Mouse (Mus musculus): ENCODE data around the gene Ptprr. TPM values are rescaled to one million over a fixed set of nuclear protein-coding genes. Genes with fewer than 3 reads are reported as not detected.

Ptprr gene
- polyA plus RNA-seq, 1 experiment from 2014 or later, result 2.2 TPM

DNA sequence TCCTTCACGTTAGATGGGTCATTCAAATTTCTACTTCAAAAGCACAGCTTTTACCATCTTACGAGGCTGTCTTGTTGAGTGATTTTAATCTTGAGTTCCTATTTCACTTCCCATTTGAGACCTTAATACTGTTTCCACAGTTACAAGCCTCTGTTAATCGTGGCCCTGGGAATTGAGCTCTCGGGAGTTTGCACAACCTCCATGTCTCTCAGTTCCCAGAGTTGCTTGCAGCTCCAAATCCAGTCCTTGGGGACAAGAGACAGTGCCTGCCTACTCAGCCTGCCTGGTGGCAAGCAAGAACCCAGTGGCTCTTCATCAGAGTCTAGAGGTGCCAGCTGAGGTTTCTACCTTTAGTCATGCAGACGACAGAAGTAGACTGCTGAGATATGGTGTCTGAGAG is 136.7 kb downstream of the Ptprr start:
- TF ChIP-seq CTCF (IDR thresholded peaks at IDR 0.05; ENCODE audit: low read depth), result no peak
- Histone ChIP-seq H3K4me3 (replicated peaks; ENCODE audit: low read depth, low read length) (no peak overlapping the region), H3K27me3 (ENCODE audit: insufficient read depth, low read length) (no peaks in the 10 kb centered on the region), H3K4me2 (ENCODE audit: low read length) (no peak overlapping the region), H3K9me3 (replicated peaks; ENCODE audit: low read length) (no peaks in the 10 kb centered on the region), H3K4me1 (replicated peaks; ENCODE audit: insufficient read depth, low read length) (no peaks in the 10 kb centered on the region), H3K9ac (ENCODE audit: low read depth, low read length) (no peak overlapping the region), H3K36me3 (ENCODE audit: insufficient read depth, low read length) (no peaks in the 10 kb centered on the region), H3K27ac (no peak overlapping the region)
- WGBS, result 75% methylated on average over 5 of the region's 5 CpGs
- no peak for ATAC-seq (replicated peaks; ENCODE audit: low FRiP score, low read depth)
- no peak for DNase-seq (ENCODE audit: low spot score)

DNA sequence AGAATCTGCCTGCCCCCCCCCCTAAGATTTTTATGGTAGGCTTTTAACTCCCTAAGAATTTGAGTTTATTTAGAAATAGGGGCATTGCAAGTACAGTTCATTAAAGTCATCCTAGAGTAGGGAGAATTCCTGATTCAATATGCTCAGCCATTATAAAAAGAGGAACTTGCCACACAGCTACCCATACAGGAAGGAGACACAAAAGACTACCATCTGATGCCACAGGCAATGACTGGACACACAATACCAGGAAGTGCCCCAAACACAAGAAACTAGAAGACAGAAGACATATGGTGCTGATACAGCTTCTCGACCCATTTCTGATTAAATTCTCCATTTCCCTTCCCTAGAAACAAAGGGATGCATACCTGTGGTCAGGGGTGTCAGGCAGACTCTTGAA is 138.7 kb downstream of the Ptprr start:
- no peak for TF ChIP-seq CTCF (IDR thresholded peaks at IDR 0.05; ENCODE audit: low read depth)
- DNase-seq (ENCODE audit: low spot score) (no peak), ATAC-seq (replicated peaks; ENCODE audit: low FRiP score, low read depth) (no peak)
- Histone ChIP-seq H3K27me3 (ENCODE audit: insufficient read depth, low read length) (no peaks in the 10 kb centered on the region), H3K36me3 (ENCODE audit: insufficient read depth, low read length) (no peaks in the 10 kb centered on the region), H3K27ac (no peak overlapping the region), H3K9me3 (replicated peaks; ENCODE audit: low read length) (no peaks in the 10 kb centered on the region), H3K4me2 (ENCODE audit: low read length) (no peak overlapping the region), H3K4me3 (replicated peaks; ENCODE audit: low read depth, low read length) (no peak overlapping the region), H3K4me1 (replicated peaks; ENCODE audit: insufficient read depth, low read length) (no peaks in the 10 kb centered on the region), H3K9ac (ENCODE audit: low read depth, low read length) (no peak overlapping the region)
- WGBS, result 77% methylated on average over 1 of the region's 1 CpGs

DNA sequence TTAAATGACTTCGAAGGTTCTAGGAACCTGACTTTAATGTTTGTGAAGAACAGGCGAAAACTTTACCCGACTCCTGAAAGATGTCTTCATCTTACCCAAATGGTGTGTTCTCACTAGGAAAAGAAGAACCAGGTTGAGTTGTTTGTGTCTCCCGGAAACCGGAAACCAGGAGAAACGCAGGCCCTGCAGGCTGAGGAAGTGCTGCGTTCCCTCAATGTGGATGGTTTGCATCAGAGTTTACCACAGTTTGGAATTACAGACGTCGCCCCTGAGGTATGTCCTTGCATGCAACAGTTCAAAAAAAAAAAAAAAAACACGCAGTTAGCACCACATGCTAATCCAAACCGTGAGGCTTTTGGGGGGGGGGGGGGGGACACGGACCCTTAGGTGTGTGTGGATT is 144.3 kb downstream of the Ptprr start:
- WGBS, result 76% methylated on average over 11 of the region's 12 CpGs
- Histone ChIP-seq H3K36me3 (ENCODE audit: insufficient read depth, low read length) (no peaks in the 10 kb centered on the region), H3K27me3 (ENCODE audit: insufficient read depth, low read length) (no peaks in the 10 kb centered on the region), H3K4me1 (replicated peaks; ENCODE audit: insufficient read depth, low read length) (no peaks in the 10 kb centered on the region), H3K9me3 (replicated peaks; ENCODE audit: low read length) (no peaks in the 10 kb centered on the region), H3K4me3 (replicated peaks; ENCODE audit: low read depth, low read length) (no peak overlapping the region), H3K4me2 (ENCODE audit: low read length) (no peak overlapping the region), H3K9ac (ENCODE audit: low read depth, low read length) (no peak overlapping the region), H3K27ac (no peak overlapping the region)
- TF ChIP-seq CTCF (IDR thresholded peaks at IDR 0.05; ENCODE audit: low read depth), result no peak
- ATAC-seq (replicated peaks; ENCODE audit: low FRiP score, low read depth) (no peak), DNase-seq (ENCODE audit: low spot score) (no peak)

DNA sequence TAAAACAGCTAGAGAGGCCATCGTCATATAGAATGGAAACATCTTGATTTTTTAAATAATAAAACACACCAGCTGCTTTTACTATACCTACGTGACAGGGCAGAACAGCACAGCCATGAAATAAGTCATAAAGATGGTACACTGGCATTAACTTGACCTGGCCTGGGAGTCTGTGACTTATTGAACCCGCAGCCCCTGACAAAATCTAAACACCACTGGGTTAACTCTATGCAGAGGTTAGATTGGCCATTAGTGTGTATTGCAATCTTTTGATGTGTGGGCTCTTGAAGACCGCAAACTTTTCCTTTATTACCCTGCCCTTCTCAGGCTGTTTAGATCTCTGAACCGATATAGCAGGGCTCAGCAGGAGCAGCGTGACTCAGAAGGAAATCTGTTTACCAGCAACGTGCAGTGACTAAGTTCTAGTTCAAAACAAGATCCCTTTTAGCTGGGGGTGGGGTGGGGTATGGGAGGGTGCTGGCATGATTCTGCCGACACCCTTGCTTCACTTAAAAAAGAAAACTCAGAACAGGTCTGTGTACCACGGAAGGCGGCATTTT is 157.4 kb downstream of the Ptprr start:
- H3K4me1 ChIP-seq (replicated peaks; ENCODE audit: insufficient read depth, low read length), result no peaks in the 10 kb centered on the region
- H3K27me3 ChIP-seq (ENCODE audit: insufficient read depth, low read length), result no peaks in the 10 kb centered on the region
- H3K27ac ChIP-seq, result no peak overlapping the region
- H3K9me3 ChIP-seq (replicated peaks; ENCODE audit: low read length), result no peaks in the 10 kb centered on the region
- no peak overlapping the region for H3K9ac ChIP-seq (ENCODE audit: low read depth, low read length)
- TF ChIP-seq CTCF (IDR thresholded peaks at IDR 0.05; ENCODE audit: low read depth), result no peak
- no peaks in the 10 kb centered on the region for H3K36me3 ChIP-seq (ENCODE audit: insufficient read depth, low read length)
- WGBS, result 27% methylated on average over 10 of the region's 10 CpGs
- H3K4me2 ChIP-seq (ENCODE audit: low read length), result no peak overlapping the region
- DNase-seq (ENCODE audit: low spot score), result no peak
- no peak overlapping the region for H3K4me3 ChIP-seq (replicated peaks; ENCODE audit: low read depth, low read length)
- peak; percentile 40; the same call in 1 of the 2 replicates for ATAC-seq (replicated peaks; ENCODE audit: low FRiP score, low read depth)

DNA sequence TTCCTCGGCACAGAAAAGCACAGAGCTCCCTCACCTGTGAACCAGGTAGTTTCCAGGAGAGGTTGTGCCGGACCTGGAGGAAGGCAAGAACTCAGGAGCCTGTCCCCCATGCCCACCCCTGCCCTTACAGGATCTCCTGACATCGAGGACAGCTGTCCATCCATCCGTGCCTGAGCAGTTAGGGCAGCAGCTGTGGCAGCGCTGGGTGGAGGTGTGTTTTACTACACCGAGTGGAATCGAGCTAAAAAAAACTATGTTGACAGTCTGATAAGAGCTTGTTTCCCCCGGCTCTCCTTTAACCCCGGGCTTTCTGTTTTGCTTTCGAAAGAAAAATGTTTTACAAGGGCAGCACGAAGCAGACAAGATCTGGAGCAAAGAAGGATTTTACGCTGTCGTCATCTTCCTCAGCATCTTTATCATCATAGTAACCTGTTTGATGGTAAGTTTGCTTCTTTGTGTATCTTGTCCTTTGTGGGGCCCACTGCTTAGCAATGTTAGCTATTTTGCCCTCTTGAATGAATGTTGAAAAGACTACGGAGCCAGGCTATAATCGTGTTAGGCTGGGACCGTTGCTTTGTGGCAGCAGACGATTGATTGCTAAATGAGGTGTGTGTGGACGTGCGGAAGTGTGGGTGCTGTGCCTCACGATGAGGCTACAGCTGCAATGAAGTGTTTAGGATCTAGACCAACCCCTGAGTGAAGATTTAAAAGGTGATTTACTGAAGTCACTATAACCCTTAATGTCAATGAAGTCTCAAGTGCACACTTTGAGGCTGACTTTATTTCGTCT is 159.6 kb downstream of the Ptprr start:
- H3K4me3 ChIP-seq (replicated peaks; ENCODE audit: low read depth, low read length), result peak overlapping the region; percentile 27
- DNase-seq (ENCODE audit: low spot score) (no peak), ATAC-seq (replicated peaks; ENCODE audit: low FRiP score, low read depth) (no peak)
- no peak overlapping the region for H3K27ac ChIP-seq
- no peak for TF ChIP-seq CTCF (IDR thresholded peaks at IDR 0.05; ENCODE audit: low read depth)
- no peaks in the 10 kb centered on the region for H3K4me1 ChIP-seq (replicated peaks; ENCODE audit: insufficient read depth, low read length)
- H3K9me3 ChIP-seq (replicated peaks; ENCODE audit: low read length), result no peaks in the 10 kb centered on the region
- H3K9ac ChIP-seq (ENCODE audit: low read depth, low read length), result peak overlapping the region; percentile 27; the same call in 1 of the 2 replicates
- 8% methylated on average over 21 of the region's 21 CpGs for WGBS
- no peaks in the 10 kb centered on the region for H3K36me3 ChIP-seq (ENCODE audit: insufficient read depth, low read length)
- H3K4me2 ChIP-seq (ENCODE audit: low read length), result peak overlapping the region; percentile 60
- H3K27me3 ChIP-seq (ENCODE audit: insufficient read depth, low read length), result no peaks in the 10 kb centered on the region

DNA sequence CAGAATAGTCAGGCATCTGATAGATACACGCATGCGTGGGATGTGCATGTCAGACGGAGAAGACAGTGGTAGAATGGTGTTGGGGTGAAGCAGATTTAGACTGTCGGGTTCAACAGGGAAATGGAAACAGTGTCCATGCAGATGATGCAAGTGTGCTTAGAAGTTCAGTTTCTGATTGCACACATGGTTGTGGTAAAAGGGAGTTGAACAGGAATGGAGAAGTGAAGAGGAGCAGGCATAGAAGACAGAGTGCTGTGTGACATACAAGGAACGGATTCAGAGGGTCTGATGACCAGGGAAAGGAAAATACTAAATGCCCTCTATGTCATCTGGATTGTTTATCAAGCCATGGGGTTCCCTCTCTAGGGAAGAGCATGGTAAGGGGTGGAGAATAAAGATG is 163.2 kb downstream of the Ptprr start:
- ATAC-seq (replicated peaks; ENCODE audit: low FRiP score, low read depth) (no peak), DNase-seq (ENCODE audit: low spot score) (no peak)
- Histone ChIP-seq H3K9ac (ENCODE audit: low read depth, low read length) (no peak overlapping the region), H3K27me3 (ENCODE audit: insufficient read depth, low read length) (no peaks in the 10 kb centered on the region), H3K4me1 (replicated peaks; ENCODE audit: insufficient read depth, low read length) (no peaks in the 10 kb centered on the region), H3K36me3 (ENCODE audit: insufficient read depth, low read length) (no peaks in the 10 kb centered on the region), H3K4me2 (ENCODE audit: low read length) (no peak overlapping the region), H3K27ac (no peak overlapping the region), H3K4me3 (replicated peaks; ENCODE audit: low read depth, low read length) (no peak overlapping the region), H3K9me3 (replicated peaks; ENCODE audit: low read length) (no peaks in the 10 kb centered on the region)
- WGBS, result 68% methylated on average over 5 of the region's 5 CpGs
- TF ChIP-seq CTCF (IDR thresholded peaks at IDR 0.05; ENCODE audit: low read depth), result no peak

Data from kidney, postnatal 0 days (tissue).